Mouse (Mus musculus) lung, adult 2 months (tissue): ENCODE measurements around the gene Tchp.

Source experiments
- CTCF ChIP-seq: fragments of 200-500 bp; IDR thresholded peaks from 2 replicates; pipeline ENCODE4 v1.5.1; 2011; ENCODE audit warnings: mild to moderate bottlenecking, low read length, control low read depth; ENCODE audit not compliant: insufficient read depth
- POLR2A ChIP-seq: fragments of 200-500 bp; IDR thresholded peaks from 2 replicates; pipeline ENCODE4 v1.6.1; 2011; ENCODE audit warnings: low read depth, mild to moderate bottlenecking, control low read depth, low read length, borderline replicate concordance; ENCODE audit errors: extremely low read depth

DNA sequence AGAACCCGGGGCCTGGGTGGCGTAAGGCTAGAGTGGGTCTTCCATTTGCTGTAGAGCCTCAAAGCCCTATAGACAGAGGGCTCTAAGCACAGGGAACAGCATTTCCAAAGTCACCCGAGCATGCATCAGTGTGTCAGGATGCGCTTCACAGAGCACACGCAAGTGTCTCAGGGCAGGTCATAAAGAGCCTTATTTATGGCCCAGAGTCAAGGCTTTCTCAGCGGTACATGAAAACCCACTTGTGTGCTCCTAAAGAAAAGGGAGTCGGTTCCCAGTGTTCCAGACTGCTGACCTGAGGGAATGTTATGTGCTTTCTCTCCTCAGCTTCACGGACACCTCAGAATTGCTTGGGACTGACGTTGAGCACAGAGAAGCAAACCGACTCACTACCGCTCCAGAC lies 13.2 kb downstream of the Tchp start:
- TF ChIP-seq CTCF (no peak), POLR2A (no peak)
